Mouse (Mus musculus) G1E (cell line): ENCODE measurements around the gene Tmem238l.

Source experiments
- CTCF ChIP-seq: IDR thresholded peaks from 2 replicates; pipeline ENCODE4 v1.5.1; 2012; ENCODE audit warnings: low read depth, low read length, inconsistent platforms, mixed read lengths
- GATA2 ChIP-seq: IDR thresholded peaks from 2 replicates; pipeline ENCODE4 v1.6.1; 2012; ENCODE audit warnings: low read depth, low read length, inconsistent platforms, borderline replicate concordance

- no peak for TF ChIP-seq CTCF
- TF ChIP-seq GATA2, result no peak
These were observed 54.0 kb downstream of the Tmem238l start for GRCm38 (mm10) chr11:67010430-67010829.
